Mouse (Mus musculus) monocyte, adult 5-6 weeks (primary cell): ENCODE results near the gene Fam187b. TPM values are rescaled to one million over a fixed set of nuclear protein-coding genes. Genes with fewer than 3 reads are reported as not detected.

ENCODE experiments used
- ATAC-seq: fragments of 153-309, 156-312 bp; replicated peaks from 2 replicates; pipeline ENCODE4 v1.8.0; 2017; ENCODE audit warnings: mild to moderate bottlenecking; ENCODE audit not compliant: low TSS enrichment, insufficient number of reproducible peaks, severe bottlenecking, poor library complexity, low FRiP score
- total RNA-seq: library from RNA; stranded (forward); fragments of 200-1000, 200-491, 200-594 nt; gene quantifications from 3 replicates; pipeline ENCODE4 v1.2.3, GENCODE M21; 2017

The Fam187b gene
- total RNA-seq, 1 experiment from 2014 or later, result not detected

DNA sequence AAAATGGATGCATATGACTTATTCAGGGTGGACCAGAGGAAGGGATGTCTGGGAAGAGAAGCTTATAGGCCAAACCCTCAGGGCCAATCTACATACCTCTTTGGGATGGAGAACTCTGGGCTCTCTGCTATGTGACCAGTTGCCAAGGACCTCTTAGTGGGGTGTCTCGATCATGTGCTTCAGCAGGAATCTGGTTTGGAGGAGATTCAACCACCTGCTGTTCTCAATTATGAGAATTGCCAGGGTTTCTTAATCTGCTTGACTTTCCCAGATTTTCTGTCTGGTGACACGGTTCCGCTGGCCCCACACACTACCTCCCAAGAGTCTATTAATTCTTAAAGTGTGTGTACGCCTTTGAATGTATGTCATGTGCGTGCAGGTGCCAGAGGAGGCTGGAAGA lies 20.4 kb downstream of the Fam187b start:
- no peak for ATAC-seq

DNA sequence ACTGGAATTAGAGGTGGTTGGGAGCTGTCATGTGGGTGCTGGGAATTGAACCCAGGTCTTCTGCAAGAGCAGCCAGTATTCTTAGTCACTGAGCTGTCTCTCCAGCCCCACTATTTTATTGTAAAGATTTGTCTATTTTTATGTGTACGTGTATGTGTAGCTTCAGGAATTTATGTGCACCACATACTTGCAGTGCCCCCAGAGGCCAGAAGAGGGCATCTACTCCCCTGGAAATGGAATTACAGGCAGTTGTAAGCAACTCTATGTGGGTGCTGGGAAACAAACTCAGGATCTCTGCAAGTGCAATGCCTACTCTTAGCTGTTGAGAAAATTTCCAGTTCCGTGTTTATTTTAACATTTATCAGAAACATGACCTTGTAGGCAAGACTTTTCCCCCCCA lies 22.9 kb downstream of the Fam187b start:
- no peak for ATAC-seq

GRCm38 (mm10) chr7:31000505-31001020 lies 27.0 kb downstream of the Fam187b start:
- peak; percentile 32 for ATAC-seq

GRCm38 (mm10) chr7:31002650-31003049 lies 29.1 kb downstream of the Fam187b start:
- peak; percentile 89 for ATAC-seq

GRCm38 (mm10) chr7:31007775-31008174 lies 34.2 kb downstream of the Fam187b start:
- peak; percentile 40; the same call in 1 of the 2 replicates for ATAC-seq

GRCm38 (mm10) chr7:31008175-31008574 lies 34.6 kb downstream of the Fam187b start:
- ATAC-seq, result peak; percentile 83

DNA sequence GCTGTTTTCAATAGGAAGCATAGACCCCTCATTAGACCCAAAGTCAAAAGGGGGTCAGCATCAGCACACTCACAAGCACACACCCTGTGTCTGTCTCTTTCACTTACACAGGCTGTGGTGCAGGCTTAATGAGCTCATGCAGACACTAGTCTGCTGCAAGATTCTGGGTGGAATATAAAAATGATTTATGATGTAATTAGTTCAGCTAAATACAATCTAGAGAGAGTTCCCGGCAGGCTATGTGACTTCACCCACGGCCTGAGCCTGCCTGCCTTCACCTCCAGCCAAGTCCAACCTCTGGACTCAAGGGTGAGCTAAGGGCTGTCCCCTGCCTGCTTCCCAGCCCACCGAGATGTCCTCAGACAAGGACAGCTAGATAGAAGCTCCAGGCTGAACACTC lies 35.3 kb downstream of the Fam187b start:
- no peak for ATAC-seq

- no peak for ATAC-seq
These were observed 39.4 kb downstream of the Fam187b start for GRCm38 (mm10) chr7:31012971-31013370.

GRCm38 (mm10) chr7:31017104-31017901 lies 43.7 kb downstream of the Fam187b start:
- ATAC-seq, result peak; percentile 89

GRCm38 (mm10) chr7:31028609-31029008 lies 55.0 kb downstream of the Fam187b start:
- ATAC-seq, result no peak

GRCm38 (mm10) chr7:31030717-31031116 lies 57.1 kb downstream of the Fam187b start:
- no peak for ATAC-seq

- ATAC-seq, result peak; percentile 73
These were observed 58.1 kb downstream of the Fam187b start for GRCm38 (mm10) chr7:31031731-31032130.

- ATAC-seq, result peak; percentile 75
These were observed 60.0 kb downstream of the Fam187b start for GRCm38 (mm10) chr7:31033409-31034165.

DNA sequence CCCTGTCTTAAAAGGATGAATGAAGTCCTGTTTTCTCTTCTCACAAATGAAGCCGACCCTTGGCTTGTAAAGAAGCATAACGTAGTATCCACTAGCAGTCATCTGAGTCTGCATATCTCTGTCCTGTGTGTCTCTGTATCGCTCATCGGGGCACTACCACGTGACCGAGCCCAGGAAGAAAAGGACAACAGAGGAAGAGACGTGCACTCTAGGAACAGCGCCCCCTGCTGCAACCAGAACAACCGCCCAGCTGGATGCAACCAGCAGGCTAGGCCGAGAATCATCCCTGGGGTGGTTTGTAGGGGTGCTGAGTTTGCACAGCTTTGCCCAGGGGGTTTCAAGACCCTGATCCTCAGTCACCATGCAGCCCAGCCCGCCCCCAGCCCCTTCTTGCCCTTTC lies 61.2 kb downstream of the Fam187b start:
- no peak for ATAC-seq

DNA sequence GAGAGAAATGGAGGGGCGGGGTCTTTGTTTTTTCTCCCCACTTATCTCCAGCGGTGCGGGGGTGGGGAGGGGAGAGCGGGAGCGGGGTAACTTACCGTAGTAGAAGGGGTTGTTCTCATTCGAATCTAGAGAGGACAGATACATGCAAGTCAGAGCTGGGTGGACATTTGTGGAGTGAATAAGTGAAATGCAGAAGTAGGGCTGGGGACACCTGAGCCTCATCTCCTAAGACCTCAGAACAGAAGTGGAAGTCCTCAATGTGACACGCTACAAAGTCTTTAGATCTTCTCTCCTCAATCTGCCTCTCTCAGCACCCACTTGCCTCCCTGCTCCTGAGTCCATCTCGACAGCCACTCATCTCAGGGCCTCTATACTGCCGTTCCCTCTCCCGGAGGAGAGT lies 61.7 kb downstream of the Fam187b start:
- no peak for ATAC-seq

GRCm38 (mm10) chr7:31036917-31037316 lies 63.3 kb downstream of the Fam187b start:
- ATAC-seq, result no peak; the same call in 1 of the 2 replicates

DNA sequence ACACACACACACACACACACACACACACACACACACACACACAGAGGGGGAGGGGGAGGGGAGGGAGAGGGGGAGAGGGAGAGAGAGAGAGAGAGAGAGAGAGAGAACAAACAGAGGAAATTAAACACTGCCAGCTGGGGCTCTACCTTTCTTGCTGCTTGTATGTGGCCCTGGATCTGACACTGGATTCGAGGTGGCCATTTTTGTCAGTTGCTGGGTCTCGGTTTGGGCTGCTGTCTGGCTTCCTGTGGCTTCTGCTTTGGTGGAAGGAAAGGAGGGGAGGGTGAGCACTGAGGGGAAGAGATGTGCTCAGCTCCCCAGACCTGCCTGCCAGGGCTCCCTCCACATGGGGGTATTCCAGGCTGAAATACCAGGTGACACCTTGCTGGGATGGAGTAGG lies 64.1 kb downstream of the Fam187b start:
- no peak for ATAC-seq

DNA sequence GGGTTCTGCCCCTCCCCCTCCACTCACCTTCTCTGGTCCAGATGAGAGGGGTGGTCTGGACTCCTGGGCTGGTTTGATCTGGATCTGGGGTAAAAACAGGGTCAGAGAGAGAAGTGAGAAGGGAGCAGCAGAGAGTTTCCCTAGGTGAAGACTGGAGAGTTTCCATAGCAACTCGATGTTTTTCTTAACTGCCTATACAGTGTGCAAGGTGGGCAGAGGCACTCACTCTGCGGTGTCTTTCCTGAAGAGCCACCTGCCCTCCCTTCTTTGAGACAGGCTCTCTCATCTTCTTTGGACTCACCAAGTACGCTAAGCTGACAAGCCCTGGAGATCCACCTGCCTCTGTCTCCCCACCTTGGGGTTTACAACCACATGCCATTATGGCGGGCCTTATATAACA lies 65.4 kb downstream of the Fam187b start:
- no peak for ATAC-seq
